11 mouse cellular contexts compared by ENCODE assay signal in the genomic region with DNA sequence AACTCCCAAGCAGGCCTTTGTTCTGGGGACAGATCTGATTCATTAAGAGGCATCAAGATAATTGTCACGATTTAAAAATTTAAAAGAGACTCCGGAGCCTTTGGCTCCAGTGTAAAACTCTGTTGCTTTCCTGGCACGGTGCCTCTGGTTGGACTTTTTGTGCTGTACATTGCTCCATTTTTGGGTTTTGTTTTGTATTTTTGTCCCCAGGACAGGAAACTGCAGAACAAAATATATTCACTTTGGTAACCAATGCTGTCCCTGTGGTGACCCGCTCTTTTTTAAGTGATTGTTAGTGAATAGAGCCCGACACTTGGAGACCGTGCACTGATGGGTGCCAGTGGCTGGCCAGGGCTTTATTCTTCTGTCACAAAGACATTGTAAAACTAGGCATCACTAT. TPM values are rescaled to one million over a fixed set of nuclear protein-coding genes. Genes with fewer than 3 reads are reported as not detected.
DNase-seq lines count a peak whose midpoint lies in the region; ATAC-seq and TF ChIP-seq lines count a peak whose summit lies in the region.
"Had no signal": no experiment of that assay in that cellular context is flagged by ENCODE, and none has a peak within 500 bp of the region (broad histone marks: within the 10 kb centered on the region; RNA-seq: fewer than 3 reads in every experiment).

No protein-coding gene starts in this region.

- 91% methylated on average over 6 of the region's 6 CpGs for WGBS in heart, embryonic 12.5 days
- WGBS in neural tube, embryonic 13.5 days: 57% methylated on average over 6 of the region's 6 CpGs

- no peak overlapping the region for H3K4me2 ChIP-seq in heart, embryonic 12.5 days
- H3K4me2 ChIP-seq in neural tube, embryonic 13.5 days: no peak overlapping the region
- H3K4me2 ChIP-seq: liver, embryonic 15.5 days had no signal

- H3K27ac ChIP-seq in heart, embryonic 12.5 days (ENCODE audit: poor library complexity, severe bottlenecking): no peak overlapping the region
- no peak overlapping the region for H3K27ac ChIP-seq in neural tube, embryonic 13.5 days (replicated peaks)
- H3K27ac ChIP-seq in layer of hippocampus, adult 2 months: 0 out of 2 replicates have a peak overlapping the region, but pooled peaks have one; percentile 18
- H3K27ac ChIP-seq: liver, embryonic 15.5 days had no signal

- no peaks in the 10 kb centered on the region for H3K4me1 ChIP-seq in heart, embryonic 12.5 days (replicated peaks)
- H3K4me1 ChIP-seq in neural tube, embryonic 13.5 days (replicated peaks): no peaks in the 10 kb centered on the region
- H3K4me1 ChIP-seq: liver, embryonic 15.5 days had no signal

- no peak for TF ChIP-seq CTCF in layer of hippocampus, adult 2 months (conservative IDR thresholded peaks at IDR 0.05)

- peaks cover 5% of the 10 kb centered on the region; the same call in 1 of the 2 replicates for H3K9me3 ChIP-seq in heart, embryonic 12.5 days (replicated peaks)
- no peaks in the 10 kb centered on the region for H3K9me3 ChIP-seq in neural tube, embryonic 13.5 days
- H3K9me3 ChIP-seq: liver, embryonic 15.5 days had no signal

- peak; percentile 7 for DNase-seq in heart, adult 8-10 months (ENCODE audit: low spot score)
- DNase-seq in neural tube, embryonic 10.5 days (ENCODE audit: extremely low spot score, low spot score): no peak
- peak; percentile 26 to 48 for DNase-seq in layer of hippocampus, adult 2 months (ENCODE audit: low spot score in 2 of 2)
- peak; percentile 66 to 74 for DNase-seq in right cerebral cortex, postnatal 10 days (ENCODE audit: low spot score in 2 of 2)
- no peak for DNase-seq in retina, embryonic 14.5 days (ENCODE audit: low spot score)
- no peak for DNase-seq in adrenal gland, postnatal 4 days (ENCODE audit: low spot score in 2 of 2)
- DNase-seq: gastrocnemius, postnatal 25 days; heart, postnatal 4 days had no signal

- H3K4me3 ChIP-seq in heart, embryonic 12.5 days: no peak overlapping the region
- no peak overlapping the region for H3K4me3 ChIP-seq in neural tube, embryonic 13.5 days
- H3K4me3 ChIP-seq in layer of hippocampus, adult 2 months: no peak overlapping the region
- H3K4me3 ChIP-seq: liver, embryonic 15.5 days had no signal

- no peaks in the 10 kb centered on the region for H3K27me3 ChIP-seq in heart, embryonic 12.5 days (replicated peaks)
- no peaks in the 10 kb centered on the region for H3K27me3 ChIP-seq in neural tube, embryonic 13.5 days
- H3K27me3 ChIP-seq: liver, embryonic 15.5 days had no signal

- no peak overlapping the region for H3K9ac ChIP-seq in heart, embryonic 12.5 days
- no peak overlapping the region for H3K9ac ChIP-seq in neural tube, embryonic 13.5 days
- H3K9ac ChIP-seq: liver, embryonic 15.5 days had no signal

- ATAC-seq in heart, embryonic 12.5 days (ENCODE audit: insufficient number of reproducible peaks, low FRiP score): no peak
- ATAC-seq in neural tube, embryonic 13.5 days (ENCODE audit: low read depth): peak; percentile 51; the same call in 1 of the 2 replicates

- H3K36me3 ChIP-seq in heart, embryonic 12.5 days: no peaks in the 10 kb centered on the region
- no peaks in the 10 kb centered on the region for H3K36me3 ChIP-seq in neural tube, embryonic 13.5 days
- H3K36me3 ChIP-seq: liver, embryonic 15.5 days had no signal

RNA-seq across cellular contexts. Expression of gene Nhsl1, which starts 41.4 kb away (rescaled TPM):
- 10 to 100 TPM; 16.9 to 26.5 (median 20.6) TPM for total RNA-seq in heart, adult 8-10 months (2022)
- 15.5 and 17.8 TPM in 2 replicates for polyA plus RNA-seq in heart, embryonic 12.5 days (2016; fragmentation: Nextera tagmentation; extraction: Ambion mirVana)
- polyA plus RNA-seq in neural tube, embryonic 13.5 days (2015; fragmentation: Nextera tagmentation; extraction: Ambion mirVana): 18.4 and 19.3 TPM in 2 replicates
- 10 to 100 TPM; 47.5 to 51.6 TPM for total RNA-seq in layer of hippocampus, adult 2 months (2021)
- total RNA-seq in adrenal gland, postnatal 4 days (2021): 10 to 100 TPM in 1 of 2 experiments, 1 to 10 TPM in 1; 8.3 to 13.4 TPM

Comparison
In these comparisons a context has a peak if more than half of its experiments do, and no peak if none do; other contexts are left out.
1. DNase-seq: peak in heart, adult 8-10 months (single experiment), layer of hippocampus, adult 2 months (2 of 2) and right cerebral cortex, postnatal 10 days (2 of 2); none in neural tube, embryonic 10.5 days (single experiment), retina, embryonic 14.5 days (single experiment) and adrenal gland, postnatal 4 days (0 of 2).